Mouse (Mus musculus): ENCODE data around the gene Chst8. TPM values are rescaled to one million over a fixed set of nuclear protein-coding genes. Genes with fewer than 3 reads are reported as not detected.

The Chst8 gene
- 4.3 and 5.7 TPM in 2 replicates for polyA plus RNA-seq (2016; fragmentation: Nextera tagmentation; extraction: Ambion mirVana)

DNA sequence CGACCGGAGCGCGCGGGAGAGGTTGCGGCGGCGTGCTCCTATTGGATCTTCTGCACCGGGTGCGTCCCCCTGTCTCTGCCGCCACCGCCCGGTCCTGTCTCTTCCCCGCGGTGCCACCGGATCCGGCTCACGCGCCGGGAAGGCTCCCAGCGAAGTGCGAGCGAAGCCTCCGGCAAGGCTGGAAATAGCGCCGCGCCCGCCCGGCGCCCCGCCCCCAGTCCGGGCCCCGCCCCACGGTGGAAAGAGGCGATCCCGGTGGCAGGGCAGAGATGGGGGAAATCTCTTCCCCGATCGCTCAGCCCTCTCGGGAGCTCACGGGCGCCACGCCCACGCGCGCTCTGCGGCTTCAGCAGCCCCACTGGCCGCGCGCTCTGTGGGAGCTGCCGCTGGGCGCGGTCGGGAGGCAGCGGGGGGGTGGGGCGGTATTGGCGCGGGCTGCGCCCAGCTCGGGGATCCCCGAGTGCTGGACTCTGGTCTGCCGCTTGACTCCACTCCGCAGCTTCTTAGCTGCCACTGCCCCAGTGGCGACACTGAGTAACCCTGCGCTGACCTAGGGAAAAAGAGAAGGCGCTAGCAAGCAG is at the start of gene Chst8:
TSS of gene Chst8 (minus strand) at position 181 of the 581 bp plus-strand sequence.
- H3K27ac ChIP-seq, result peak within 1 kb of the TSS; percentile 80
- peaks cover 80% of the 10 kb centered on the region for H3K27me3 ChIP-seq (ENCODE audit: poor library complexity, severe bottlenecking)
- under 1% methylated on average over 65 of the region's 65 CpGs for WGBS
- H3K9me3 ChIP-seq, result peaks cover 4% of the 10 kb centered on the region; the same call in 1 of the 2 replicates
- peak; percentile 76 for DNase-seq (ENCODE audit: extremely low spot score, low spot score)
- H3K36me3 ChIP-seq (replicated peaks), result no peaks in the 10 kb centered on the region
- peaks cover 31% of the 10 kb centered on the region for H3K4me1 ChIP-seq
- H3K4me3 ChIP-seq, result peak within 1 kb of the TSS; percentile 71

DNA sequence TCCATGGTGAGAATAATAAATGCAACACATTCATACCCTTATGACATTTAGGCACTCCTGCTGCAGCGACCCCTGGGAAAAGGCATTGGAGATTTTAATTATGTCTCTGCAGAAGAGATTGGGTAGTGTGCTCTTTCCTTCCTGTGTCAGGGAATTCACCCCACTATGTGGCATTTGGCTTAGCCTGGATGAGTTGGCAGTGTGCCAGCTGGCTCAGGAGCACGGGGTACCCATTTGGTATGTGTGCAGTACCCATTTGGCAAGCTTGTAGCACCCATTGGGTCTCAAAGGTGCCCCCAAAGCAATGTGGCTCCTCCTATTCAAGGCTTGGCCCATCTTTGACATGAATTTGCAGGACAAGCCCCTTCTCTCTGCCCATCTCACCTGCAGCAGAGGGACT is 45.8 kb upstream of the Chst8 start:
- Histone ChIP-seq H3K27me3 (ENCODE audit: poor library complexity, severe bottlenecking) (no peaks in the 10 kb centered on the region), H3K4me1 (no peaks in the 10 kb centered on the region), H3K36me3 (replicated peaks) (no peaks in the 10 kb centered on the region), H3K27ac (no peak overlapping the region), H3K9me3 (no peaks in the 10 kb centered on the region), H3K4me3 (no peak overlapping the region)
- no peak for DNase-seq (ENCODE audit: extremely low spot score, low spot score)
- WGBS, result 82% methylated on average over 2 of the region's 2 CpGs

DNA sequence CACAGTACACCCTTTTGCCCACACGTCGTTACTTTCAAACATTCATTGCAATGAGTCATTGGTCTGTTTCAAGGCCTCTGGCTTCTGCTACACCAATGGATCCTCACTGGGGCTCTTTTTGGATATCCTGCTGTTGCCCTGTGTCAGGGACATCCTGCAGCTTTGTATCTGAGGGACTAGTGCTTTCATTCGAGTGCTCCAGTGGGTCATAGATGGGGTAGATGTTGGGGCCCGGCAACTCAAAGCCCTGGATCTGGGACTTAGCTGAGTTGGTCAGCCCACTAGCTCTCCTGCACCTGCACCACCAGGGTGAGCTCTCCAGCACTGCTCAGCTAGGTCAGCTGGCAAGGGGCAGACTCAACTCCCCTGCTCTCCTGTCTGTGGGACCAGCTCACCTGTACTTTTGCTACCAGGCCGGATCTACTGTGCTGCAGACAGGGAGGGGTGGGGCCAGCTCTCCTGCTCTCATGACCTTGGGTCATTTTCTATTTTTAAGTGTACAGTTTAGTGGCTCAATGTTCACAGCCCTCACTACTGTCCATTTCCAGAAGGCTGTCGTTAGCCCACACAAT is 42.4 kb upstream of the Chst8 start:
- Histone ChIP-seq H3K4me1 (no peaks in the 10 kb centered on the region), H3K27me3 (ENCODE audit: poor library complexity, severe bottlenecking) (no peaks in the 10 kb centered on the region), H3K36me3 (replicated peaks) (no peaks in the 10 kb centered on the region), H3K27ac (no peak overlapping the region), H3K9me3 (no peaks in the 10 kb centered on the region), H3K4me3 (no peak overlapping the region)
- 85% methylated on average over 6 of the region's 6 CpGs for WGBS
- no peak for DNase-seq (ENCODE audit: extremely low spot score, low spot score)

DNA sequence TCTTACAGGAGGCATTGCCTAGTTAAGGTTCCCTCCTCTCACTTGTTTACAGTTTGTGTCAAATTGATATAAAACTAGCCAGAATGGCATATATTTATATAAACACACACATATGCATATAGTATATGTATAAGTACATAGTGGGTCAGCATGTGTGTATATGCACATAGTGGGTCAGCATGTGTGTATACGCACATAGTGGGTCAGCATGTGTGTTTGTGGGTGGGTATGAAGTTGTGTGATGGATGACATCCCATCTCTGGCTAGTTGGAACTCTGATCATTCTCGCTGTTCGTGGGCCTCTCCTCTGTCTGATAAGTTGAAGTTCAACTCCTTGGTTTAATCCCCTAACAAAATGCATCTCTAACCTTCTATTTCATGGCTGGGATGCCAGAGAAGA is 40.9 kb upstream of the Chst8 start:
- no peaks in the 10 kb centered on the region for H3K36me3 ChIP-seq (replicated peaks)
- H3K27ac ChIP-seq, result no peak overlapping the region
- H3K4me1 ChIP-seq, result no peaks in the 10 kb centered on the region
- no peaks in the 10 kb centered on the region for H3K27me3 ChIP-seq (ENCODE audit: poor library complexity, severe bottlenecking)
- DNase-seq (ENCODE audit: extremely low spot score, low spot score), result no peak
- no peak overlapping the region for H3K4me3 ChIP-seq
- peaks cover 10% of the 10 kb centered on the region for H3K9me3 ChIP-seq
- WGBS, result 91% methylated on average over 3 of the region's 3 CpGs

- H3K27ac ChIP-seq, result no peak overlapping the region
- no peak for DNase-seq (ENCODE audit: extremely low spot score, low spot score)
- no peak overlapping the region for H3K4me3 ChIP-seq
- H3K36me3 ChIP-seq (replicated peaks), result no peaks in the 10 kb centered on the region
- H3K4me1 ChIP-seq, result peaks cover 20% of the 10 kb centered on the region
- no peaks in the 10 kb centered on the region for H3K27me3 ChIP-seq (ENCODE audit: poor library complexity, severe bottlenecking)
- WGBS, result 37% methylated on average over 10 of the region's 10 CpGs
- peaks cover 10% of the 10 kb centered on the region for H3K9me3 ChIP-seq
Measured at GRCm38 (mm10) chr7:34849660-34850059, 37.1 kb upstream of the Chst8 start.

- DNase-seq (ENCODE audit: extremely low spot score, low spot score), result no peak
- H3K27ac ChIP-seq, result no peak overlapping the region
- H3K36me3 ChIP-seq (replicated peaks), result no peaks in the 10 kb centered on the region
- WGBS, result 93% methylated on average over 4 of the region's 4 CpGs
- peaks cover 20% of the 10 kb centered on the region for H3K4me1 ChIP-seq
- H3K4me3 ChIP-seq, result no peak overlapping the region
- H3K27me3 ChIP-seq (ENCODE audit: poor library complexity, severe bottlenecking), result no peaks in the 10 kb centered on the region
- H3K9me3 ChIP-seq, result peaks cover 10% of the 10 kb centered on the region
Measured at GRCm38 (mm10) chr7:34848811-34849210, 36.3 kb upstream of the Chst8 start.

DNA sequence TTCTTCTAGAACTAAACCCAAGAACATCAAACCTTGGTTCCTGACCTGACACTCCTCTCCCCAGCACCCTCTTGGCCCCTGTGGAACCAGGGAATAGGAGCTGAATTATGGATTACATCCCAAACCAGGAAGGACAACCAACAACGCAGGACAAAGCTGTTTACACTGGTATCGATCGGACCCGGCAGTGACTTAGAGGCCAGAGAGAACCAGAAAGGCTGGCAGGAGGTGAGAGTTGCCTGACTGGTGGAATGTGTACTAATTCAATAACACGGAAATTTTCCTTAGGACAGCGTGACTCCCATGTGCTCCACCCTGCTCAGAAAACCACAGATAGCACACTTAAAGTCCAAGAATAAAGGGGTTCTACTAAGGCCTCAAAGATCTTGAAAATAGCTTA is 35.4 kb upstream of the Chst8 start:
- Histone ChIP-seq H3K4me3 (no peak overlapping the region), H3K36me3 (replicated peaks) (no peaks in the 10 kb centered on the region), H3K27ac (peak overlapping the region; percentile 30; the same call in 1 of the 2 replicates), H3K4me1 (peaks cover 20% of the 10 kb centered on the region), H3K27me3 (ENCODE audit: poor library complexity, severe bottlenecking) (no peaks in the 10 kb centered on the region), H3K9me3 (peaks cover 10% of the 10 kb centered on the region)
- no peak for DNase-seq (ENCODE audit: extremely low spot score, low spot score)
- WGBS, result 93% methylated on average over 6 of the region's 6 CpGs

GRCm38 (mm10) chr7:34847410-34847809 is 34.9 kb upstream of the Chst8 start:
- peak overlapping the region; percentile 12; the same call in 1 of the 2 replicates for H3K27ac ChIP-seq
- DNase-seq (ENCODE audit: extremely low spot score, low spot score), result no peak
- no peaks in the 10 kb centered on the region for H3K27me3 ChIP-seq (ENCODE audit: poor library complexity, severe bottlenecking)
- H3K9me3 ChIP-seq, result peaks cover 10% of the 10 kb centered on the region
- no peaks in the 10 kb centered on the region for H3K36me3 ChIP-seq (replicated peaks)
- H3K4me3 ChIP-seq, result no peak overlapping the region
- WGBS, result 62% methylated on average over 5 of the region's 5 CpGs
- H3K4me1 ChIP-seq, result peaks cover 20% of the 10 kb centered on the region

GRCm38 (mm10) chr7:34838749-34839148 is 26.2 kb upstream of the Chst8 start:
- Histone ChIP-seq H3K36me3 (replicated peaks) (no peaks in the 10 kb centered on the region), H3K4me3 (no peak overlapping the region), H3K9me3 (no peaks in the 10 kb centered on the region; the same call in 1 of the 2 replicates), H3K27ac (no peak overlapping the region), H3K27me3 (ENCODE audit: poor library complexity, severe bottlenecking) (no peaks in the 10 kb centered on the region), H3K4me1 (no peaks in the 10 kb centered on the region)
- WGBS, result 92% methylated on average over 4 of the region's 4 CpGs
- no peak for DNase-seq (ENCODE audit: extremely low spot score, low spot score)

DNA sequence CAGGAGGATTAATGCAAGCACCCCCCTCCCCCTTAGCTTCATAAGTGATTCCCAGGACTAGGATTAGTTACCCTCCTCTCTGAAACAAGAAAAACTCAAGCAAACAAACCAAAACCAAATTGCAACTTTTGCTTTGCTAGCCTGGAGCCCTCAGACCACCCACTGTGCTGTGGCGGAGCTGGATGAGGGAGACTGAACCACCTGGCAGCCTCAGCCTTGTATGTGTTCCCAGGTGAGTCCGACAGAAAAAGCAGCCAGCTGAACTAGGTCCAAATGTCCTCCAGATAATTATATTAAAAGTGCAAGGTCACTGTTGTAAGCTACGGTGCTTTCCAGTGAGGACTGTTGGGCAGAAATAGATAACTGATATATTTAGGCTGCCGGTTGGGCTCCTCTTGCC is 25.7 kb upstream of the Chst8 start:
- Histone ChIP-seq H3K4me1 (no peaks in the 10 kb centered on the region), H3K27me3 (ENCODE audit: poor library complexity, severe bottlenecking) (no peaks in the 10 kb centered on the region), H3K9me3 (no peaks in the 10 kb centered on the region; the same call in 1 of the 2 replicates), H3K27ac (no peak overlapping the region), H3K4me3 (no peak overlapping the region), H3K36me3 (replicated peaks) (no peaks in the 10 kb centered on the region)
- 92% methylated on average over 4 of the region's 4 CpGs for WGBS
- DNase-seq (ENCODE audit: extremely low spot score, low spot score), result no peak

DNA sequence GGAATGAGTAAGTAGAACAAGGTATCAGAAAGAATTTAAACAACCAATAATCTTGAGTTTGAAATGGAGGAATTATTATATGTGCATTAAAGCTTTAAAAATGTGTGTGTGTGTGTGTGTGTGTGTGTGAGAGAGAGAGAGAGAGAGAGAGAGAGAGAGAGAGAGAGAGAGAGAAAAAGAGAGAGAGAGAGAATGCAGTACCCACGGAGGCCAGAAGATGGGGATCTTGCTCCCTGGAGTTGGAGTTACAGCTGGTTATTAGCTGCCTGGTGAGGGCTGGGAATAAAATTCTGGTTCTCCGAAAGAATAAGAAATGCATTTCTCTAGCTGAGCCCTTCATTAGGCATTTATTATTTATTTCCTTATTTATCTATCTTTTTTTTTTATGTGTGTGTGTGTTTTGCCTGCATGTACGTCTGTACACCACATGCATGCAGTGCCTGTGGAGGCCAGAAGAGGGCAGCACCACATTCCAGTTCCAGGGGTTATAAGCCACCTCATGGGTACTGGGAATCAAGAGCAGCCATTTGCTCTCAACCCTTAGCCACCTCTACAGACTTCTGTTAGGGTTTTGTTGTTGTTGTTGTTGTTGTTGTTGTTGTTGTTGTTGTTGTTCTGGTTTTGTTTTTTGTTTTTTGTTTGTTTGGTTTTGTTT is 13.9 kb upstream of the Chst8 start:
- Histone ChIP-seq H3K9me3 (no peaks in the 10 kb centered on the region; the same call in 1 of the 2 replicates), H3K4me3 (no peak overlapping the region), H3K36me3 (replicated peaks) (no peaks in the 10 kb centered on the region), H3K27me3 (ENCODE audit: poor library complexity, severe bottlenecking) (no peaks in the 10 kb centered on the region; the same call in 1 of the 2 replicates), H3K4me1 (no peaks in the 10 kb centered on the region), H3K27ac (no peak overlapping the region)
- no peak for DNase-seq (ENCODE audit: extremely low spot score, low spot score)
- 40% methylated on average over 3 of the region's 3 CpGs for WGBS

GRCm38 (mm10) chr7:34821587-34821986 is 9.1 kb upstream of the Chst8 start:
- 87% methylated on average over 9 of the region's 9 CpGs for WGBS
- Histone ChIP-seq H3K4me3 (no peak overlapping the region), H3K27ac (no peak overlapping the region), H3K36me3 (replicated peaks) (no peaks in the 10 kb centered on the region), H3K4me1 (peaks cover 16% of the 10 kb centered on the region), H3K9me3 (no peaks in the 10 kb centered on the region; the same call in 1 of the 2 replicates), H3K27me3 (ENCODE audit: poor library complexity, severe bottlenecking) (no peaks in the 10 kb centered on the region; the same call in 1 of the 2 replicates)
- no peak for DNase-seq (ENCODE audit: extremely low spot score, low spot score)

DNA sequence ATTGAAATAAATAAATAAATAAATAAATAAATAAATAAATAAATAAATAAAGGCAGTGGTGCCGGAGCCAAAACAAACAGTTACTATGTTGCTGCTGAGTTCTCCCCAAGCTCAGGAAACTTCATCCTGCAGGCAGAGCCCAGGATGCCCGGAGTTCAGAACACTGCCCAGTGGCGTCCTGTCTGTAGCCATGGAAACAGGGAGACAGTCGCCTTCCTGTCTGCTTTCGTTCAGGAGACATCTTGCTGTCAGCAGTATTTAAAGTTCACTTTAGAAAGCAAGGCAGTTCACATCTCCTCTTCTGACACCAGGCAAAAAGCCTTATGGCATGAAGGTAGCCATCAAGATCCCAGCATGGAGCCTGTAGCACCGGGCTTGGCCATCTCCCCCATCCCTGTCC is 8.0 kb upstream of the Chst8 start:
- peaks cover 16% of the 10 kb centered on the region for H3K4me1 ChIP-seq
- 49% methylated on average over 6 of the region's 6 CpGs for WGBS
- no peaks in the 10 kb centered on the region for H3K36me3 ChIP-seq (replicated peaks)
- H3K4me3 ChIP-seq, result no peak overlapping the region
- no peak for DNase-seq (ENCODE audit: extremely low spot score, low spot score)
- peaks cover under 1% of the 10 kb centered on the region; the same call in 1 of the 2 replicates for H3K27me3 ChIP-seq (ENCODE audit: poor library complexity, severe bottlenecking)
- H3K9me3 ChIP-seq, result peaks cover 4% of the 10 kb centered on the region; the same call in 1 of the 2 replicates
- H3K27ac ChIP-seq, result no peak overlapping the region
